Mouse (Mus musculus) embryo, embryonic 10.5 days (tissue): ENCODE data around the gene Gm45808.
A peak's percentile ranks its signal among the peaks of the same experiment; 100 is the strongest.

Experiments
- DNase-seq: peaks from one replicate; pipeline ENCODE4 v3.0.0-alpha.2; 2015; ENCODE audit warnings: low spot score

The Gm45808 gene

GRCm38 (mm10) chr7:45449974-45450373 lies 36.6 kb downstream of the Gm45808 start:
- DNase-seq, result no peak

- peak; percentile 68 for DNase-seq
These were observed 39.2 kb downstream of the Gm45808 start for GRCm38 (mm10) chr7:45447325-45447990.

- no peak for DNase-seq
These were observed 40.0 kb downstream of the Gm45808 start for GRCm38 (mm10) chr7:45446589-45446988.

GRCm38 (mm10) chr7:45443526-45444420 lies 42.8 kb downstream of the Gm45808 start:
- DNase-seq, result no peak

- no peak for DNase-seq
These were observed 48.9 kb downstream of the Gm45808 start, which contains the start of gene Ruvbl2 for GRCm38 (mm10) chr7:45437521-45438276. Gene Ruvbl2 (minus strand): TSS chr7:45438096.

- DNase-seq, result peak; percentile 65
These were observed 49.6 kb downstream of the Gm45808 start for GRCm38 (mm10) chr7:45437046-45437445.

GRCm38 (mm10) chr7:45436444-45436843 lies 50.2 kb downstream of the Gm45808 start:
- DNase-seq, result no peak

GRCm38 (mm10) chr7:45435038-45435437 lies 51.6 kb downstream of the Gm45808 start:
- peak; percentile 57 for DNase-seq

- DNase-seq, result peak; percentile 100
These were observed 52.2 kb downstream of the Gm45808 start, which contains the start of gene Gys1 for GRCm38 (mm10) chr7:45434203-45435015. Gene Gys1 (plus strand): TSS chr7:45434844.

- DNase-seq, result no peak
These were observed 52.8 kb downstream of the Gm45808 start for GRCm38 (mm10) chr7:45433835-45434202.

- DNase-seq, result no peak
These were observed 60.1 kb downstream of the Gm45808 start for GRCm38 (mm10) chr7:45426556-45426955.

GRCm38 (mm10) chr7:45421194-45421593 lies 65.4 kb downstream of the Gm45808 start:
- no peak for DNase-seq

- no peak for DNase-seq
These were observed 66.0 kb downstream of the Gm45808 start, which contains the start of gene Lhb for GRCm38 (mm10) chr7:45420615-45420919. Gene Lhb (plus strand): TSS chr7:45420820.

- DNase-seq, result no peak
These were observed 66.6 kb downstream of the Gm45808 start for GRCm38 (mm10) chr7:45419859-45420614.

GRCm38 (mm10) chr7:45417962-45418492 lies 68.6 kb downstream of the Gm45808 start:
- DNase-seq, result no peak
